Mouse (Mus musculus): ENCODE results near the gene AL607142.1. TPM values are rescaled to one million over a fixed set of nuclear protein-coding genes. Genes with fewer than 3 reads are reported as not detected.

Gene AL607142.1
- polyA plus RNA-seq, 2 experiments from 2014 or later = not detected

- ATAC-seq = no peak
Measured at GRCm38 (mm10) chr4:120058157-120058556, 6.6 kb upstream of the AL607142.1 start.

- ATAC-seq = no peak
Measured at GRCm38 (mm10) chr4:120058794-120059193, 6.0 kb upstream of the AL607142.1 start.

GRCm38 (mm10) chr4:120061727-120062126 lies 3.1 kb upstream of the AL607142.1 start:
- ATAC-seq = no peak

- no peak for ATAC-seq
Measured at GRCm38 (mm10) chr4:120062198-120062597, 2.6 kb upstream of the AL607142.1 start.

GRCm38 (mm10) chr4:120062754-120063153 lies 2.0 kb upstream of the AL607142.1 start:
- no peak for ATAC-seq

- ATAC-seq = no peak
Measured at GRCm38 (mm10) chr4:120063353-120064124, 1.3 kb upstream of the AL607142.1 start.

GRCm38 (mm10) chr4:120066841-120067591 lies 2.2 kb downstream of the AL607142.1 start:
- ATAC-seq = no peak

GRCm38 (mm10) chr4:120067592-120068235 lies 2.9 kb downstream of the AL607142.1 start:
- ATAC-seq = no peak

- ATAC-seq = no peak
Measured at GRCm38 (mm10) chr4:120068883-120069581, 4.2 kb downstream of the AL607142.1 start.

GRCm38 (mm10) chr4:120069582-120069980 lies 4.8 kb downstream of the AL607142.1 start:
- no peak for ATAC-seq

- ATAC-seq = no peak
Measured at GRCm38 (mm10) chr4:120071411-120071810, 6.6 kb downstream of the AL607142.1 start.

- ATAC-seq = no peak
Measured at GRCm38 (mm10) chr4:120071842-120072507, 7.2 kb downstream of the AL607142.1 start.

- no peak for ATAC-seq
Measured at GRCm38 (mm10) chr4:120074061-120074460, 9.3 kb downstream of the AL607142.1 start.

- no peak for ATAC-seq
Measured at GRCm38 (mm10) chr4:120077322-120077721, 12.5 kb downstream of the AL607142.1 start.

GRCm38 (mm10) chr4:120082527-120082926 lies 17.7 kb downstream of the AL607142.1 start:
- no peak for ATAC-seq

- ATAC-seq = no peak
Measured at GRCm38 (mm10) chr4:120083700-120084099, 18.9 kb downstream of the AL607142.1 start.

GRCm38 (mm10) chr4:120089536-120089935 lies 24.7 kb downstream of the AL607142.1 start:
- ATAC-seq = no peak

GRCm38 (mm10) chr4:120091997-120092783 lies 27.4 kb downstream of the AL607142.1 start:
- ATAC-seq = no peak

GRCm38 (mm10) chr4:120096935-120097334 lies 32.1 kb downstream of the AL607142.1 start:
- no peak for ATAC-seq

GRCm38 (mm10) chr4:120101186-120101585 lies 36.4 kb downstream of the AL607142.1 start:
- ATAC-seq = no peak

GRCm38 (mm10) chr4:120104599-120104998 lies 39.8 kb downstream of the AL607142.1 start:
- peak; percentile 54 for ATAC-seq

Measured in activated CD4-positive, CD25-positive, alpha-beta regulatory T cell, adult 4 months (primary cell).